Mouse (Mus musculus): ENCODE measurements around the gene Klf14. TPM values are rescaled to one million over a fixed set of nuclear protein-coding genes. Genes with fewer than 3 reads are reported as not detected.

The Klf14 gene
- polyA plus RNA-seq, 1 experiment from 2014 or later = 1.4 TPM

DNA sequence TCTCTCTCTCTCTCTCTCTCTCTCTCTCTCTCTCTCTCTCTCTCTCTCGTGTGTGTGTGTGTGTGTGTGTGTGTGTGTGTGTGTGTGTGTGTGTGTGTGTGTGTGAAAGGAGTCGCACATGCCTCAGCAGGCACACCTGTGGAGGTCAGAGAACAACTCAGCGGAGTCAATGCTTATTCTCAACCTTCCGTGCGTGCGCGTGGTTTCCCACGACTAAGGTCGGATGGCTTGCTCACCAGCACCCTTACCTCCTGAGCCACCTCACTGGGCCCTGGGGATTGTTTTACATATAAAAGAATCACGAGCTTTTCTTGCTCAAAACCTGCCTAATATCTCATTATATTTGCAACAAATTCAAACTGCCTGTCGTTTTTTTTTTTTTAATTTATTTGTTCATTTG lies 37.1 kb downstream of the Klf14 start:
- no peaks in the 10 kb centered on the region for H3K27me3 ChIP-seq
- 61% methylated on average over 10 of the region's 11 CpGs for WGBS
- no peak overlapping the region for H3K9ac ChIP-seq
- H3K4me1 ChIP-seq = peaks cover 11% of the 10 kb centered on the region
- no peak overlapping the region for H3K4me3 ChIP-seq
- ATAC-seq (ENCODE audit: borderline replicate concordance, extremely low read depth, low FRiP score, low TSS enrichment) = no peak
- H3K4me2 ChIP-seq = no peak overlapping the region; the same call in 1 of the 2 replicates
- no peaks in the 10 kb centered on the region for H3K36me3 ChIP-seq
- no peaks in the 10 kb centered on the region for H3K9me3 ChIP-seq
- no peak overlapping the region for H3K27ac ChIP-seq

DNA sequence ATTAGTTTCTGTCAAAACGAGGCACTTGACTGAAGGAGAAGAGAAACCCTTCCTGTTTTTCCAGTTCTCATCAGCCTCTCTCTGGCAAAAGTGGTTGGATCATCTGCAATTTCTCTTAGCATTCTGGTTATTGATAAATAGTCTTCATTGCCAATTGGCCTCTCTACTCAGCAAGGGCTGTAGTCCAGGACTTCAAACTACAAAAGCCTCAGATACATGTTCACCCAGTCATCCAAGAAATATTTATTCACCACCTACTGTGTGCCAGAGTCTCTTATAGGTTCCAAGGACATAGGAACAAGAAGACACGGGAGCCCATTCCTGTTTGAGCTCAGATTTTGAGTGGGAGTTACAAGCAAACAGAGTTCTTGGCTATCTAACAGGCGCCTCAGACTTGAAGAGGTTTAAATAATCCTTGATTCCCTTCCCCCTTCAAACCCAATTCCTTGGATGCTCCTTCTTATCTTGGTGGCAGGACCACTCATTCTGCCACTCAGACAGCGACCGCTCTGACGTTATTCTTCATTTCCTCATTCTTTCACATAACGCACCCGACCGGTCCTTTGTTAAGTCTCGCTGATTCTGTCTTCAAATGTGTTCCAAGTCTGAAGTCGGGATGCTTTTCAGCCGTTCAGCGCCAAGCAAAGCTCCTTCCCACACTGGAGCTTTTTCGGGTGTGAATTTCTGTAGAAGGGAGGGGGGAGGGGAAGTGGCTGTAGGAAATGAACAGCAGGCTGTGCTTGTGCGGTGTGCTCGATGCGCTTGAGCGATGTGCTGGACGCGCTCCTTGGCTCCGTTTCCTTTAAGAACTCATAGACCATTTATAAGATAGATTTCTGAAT lies 37.8 kb downstream of the Klf14 start:
- Histone ChIP-seq H3K27ac (no peak overlapping the region), H3K4me2 (peak overlapping the region; percentile 61), H3K4me1 (peaks cover 11% of the 10 kb centered on the region), H3K9me3 (no peaks in the 10 kb centered on the region), H3K27me3 (no peaks in the 10 kb centered on the region), H3K36me3 (no peaks in the 10 kb centered on the region), H3K4me3 (peak overlapping the region; percentile 32), H3K9ac (peak overlapping the region; percentile 34; the same call in 1 of the 2 replicates)
- no peak for ATAC-seq (ENCODE audit: borderline replicate concordance, extremely low read depth, low FRiP score, low TSS enrichment)
- WGBS = 17% methylated on average over 21 of the region's 21 CpGs

DNA sequence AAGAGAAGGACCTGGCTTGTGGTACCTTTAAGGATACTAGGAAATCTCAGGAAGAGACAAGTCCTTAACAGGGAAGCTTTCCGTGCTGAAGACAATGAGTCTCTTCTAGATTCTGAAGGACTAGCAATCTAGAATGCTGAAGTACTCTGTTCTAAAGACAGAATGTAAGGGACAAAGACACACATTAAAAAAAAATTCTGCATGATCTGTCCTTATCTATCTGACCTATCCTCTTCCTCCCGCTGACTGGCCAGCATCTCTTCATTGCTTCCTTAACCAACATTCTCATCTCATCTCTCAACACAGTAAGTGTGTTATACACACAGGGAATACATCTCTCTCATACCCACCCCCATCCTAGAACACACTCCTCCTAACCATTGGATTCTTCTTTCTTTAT lies 43.4 kb downstream of the Klf14 start, which contains the start of gene Tsga13:
TSS of gene Tsga13 (minus strand) at position 101 of the 400 bp plus-strand sequence.
- H3K9me3 ChIP-seq = no peaks in the 10 kb centered on the region
- ATAC-seq (ENCODE audit: borderline replicate concordance, extremely low read depth, low FRiP score, low TSS enrichment) = no peak
- 78% methylated on average over 2 of the region's 2 CpGs for WGBS
- no peak within 1 kb of the TSS for H3K4me2 ChIP-seq
- peaks cover 2% of the 10 kb centered on the region; the same call in 1 of the 2 replicates for H3K4me1 ChIP-seq
- no peaks in the 10 kb centered on the region for H3K27me3 ChIP-seq
- no peak within 1 kb of the TSS for H3K4me3 ChIP-seq
- H3K36me3 ChIP-seq = no peaks in the 10 kb centered on the region
- no peak within 1 kb of the TSS for H3K9ac ChIP-seq
- H3K27ac ChIP-seq = no peak within 1 kb of the TSS

DNA sequence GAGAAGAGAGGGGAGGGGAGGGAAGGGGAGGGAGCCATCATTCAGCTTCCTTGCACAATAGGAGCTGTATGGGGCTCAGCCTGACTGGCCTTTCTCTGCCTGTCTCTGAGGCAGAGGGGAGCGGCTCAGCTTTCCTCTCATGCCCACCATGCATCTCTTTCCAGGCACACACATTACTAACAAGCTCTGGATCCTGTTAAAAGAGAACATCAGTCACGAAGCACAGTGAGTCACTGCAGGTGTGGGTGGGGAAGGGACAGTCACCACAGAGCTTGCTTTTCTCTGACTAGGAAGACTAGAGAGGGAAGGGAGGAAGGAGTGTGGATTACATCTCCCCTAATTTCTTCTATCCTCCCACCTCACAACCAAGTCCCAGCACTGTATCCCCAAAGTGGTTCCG lies 50.9 kb downstream of the Klf14 start:
- Histone ChIP-seq H3K9me3 (no peaks in the 10 kb centered on the region), H3K4me2 (no peak overlapping the region), H3K4me3 (no peak overlapping the region), H3K27me3 (no peaks in the 10 kb centered on the region), H3K4me1 (no peaks in the 10 kb centered on the region), H3K9ac (no peak overlapping the region), H3K36me3 (no peaks in the 10 kb centered on the region), H3K27ac (no peak overlapping the region)
- ATAC-seq (ENCODE audit: borderline replicate concordance, extremely low read depth, low FRiP score, low TSS enrichment) = no peak
- 59% methylated on average over 3 of the region's 3 CpGs for WGBS

Other genes with a start within 250 kb of the Klf14 start
- gene Mest, start 235.5 kb downstream of the Klf14 start, polyA plus RNA-seq (2015; fragmentation: Nextera tagmentation; extraction: Ambion mirVana) = 1,436 and 1,497 TPM in 2 replicates
- gene Copg2, start 62.3 kb downstream of the Klf14 start, polyA plus RNA-seq (2015; fragmentation: Nextera tagmentation; extraction: Ambion mirVana) = 22.0 and 24.1 TPM in 2 replicates
- gene Tsga13, start 43.5 kb downstream of the Klf14 start, polyA plus RNA-seq (2015; fragmentation: Nextera tagmentation; extraction: Ambion mirVana) = 0.21 TPM in 1 of 2 replicates, not detected in the other